In the genomic region with DNA sequence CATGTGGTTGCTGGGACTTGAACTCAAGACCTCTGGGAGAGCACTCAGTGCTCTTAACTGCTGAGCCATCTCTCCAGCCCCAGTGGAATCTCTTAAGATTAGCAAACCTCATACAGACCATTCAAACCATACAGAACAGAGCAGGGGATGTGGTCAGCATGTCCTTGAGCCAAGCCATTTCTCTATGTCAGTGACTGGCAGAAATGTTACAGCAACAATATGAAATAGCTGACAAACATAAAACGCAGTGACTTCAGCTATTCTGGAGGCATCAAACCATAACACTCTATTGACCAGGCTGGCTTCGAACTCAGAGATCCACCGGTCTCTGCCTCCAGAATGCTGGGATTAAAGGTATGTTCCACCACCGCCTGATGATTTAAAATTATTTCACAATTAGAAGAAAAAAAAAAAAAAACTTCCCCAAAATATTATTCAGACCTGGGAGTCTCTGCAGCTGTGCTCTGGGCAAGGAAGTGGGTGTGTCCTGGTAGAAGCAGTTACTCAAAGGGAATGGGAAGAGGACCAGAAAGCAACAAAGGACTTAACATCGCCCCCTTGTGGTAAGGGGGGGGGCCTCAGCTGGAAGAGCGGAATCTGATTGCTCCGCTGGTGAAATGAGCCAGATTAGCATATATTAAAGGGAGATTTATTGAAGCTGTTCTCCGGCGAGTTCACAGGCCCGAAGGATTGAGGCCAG, we compare ENCODE assay signal across 8 mouse cellular contexts. TPM values are rescaled to one million over a fixed set of nuclear protein-coding genes. Genes with fewer than 3 reads are reported as not detected.
A peak's percentile ranks its signal among the peaks of the same experiment; 100 is the strongest.
DNase-seq lines count a peak whose midpoint lies in the region; ATAC-seq and TF ChIP-seq lines count a peak whose summit lies in the region.

No protein-coding gene starts in this region.

- H3K79me2 ChIP-seq in liver, adult 2 months (ENCODE audit: control insufficient read depth, insufficient read depth, low read length) = no peaks in the 10 kb centered on the region

- H3K4me2 ChIP-seq in kidney, embryonic 14.5 days (replicated peaks; ENCODE audit: low read depth, low read length) = peak overlapping the region; percentile 13

- no peaks in the 10 kb centered on the region for H3K36me3 ChIP-seq in heart, embryonic 10.5 days
- H3K36me3 ChIP-seq in kidney, embryonic 14.5 days (ENCODE audit: control insufficient read depth, insufficient read depth, low read length) = no peaks in the 10 kb centered on the region
- H3K36me3 ChIP-seq in liver, adult 2 months (ENCODE audit: control insufficient read depth, insufficient read depth, low read length) = no peaks in the 10 kb centered on the region
- H3K36me3 ChIP-seq in splenic B cell, adult 2 months (ENCODE audit: control insufficient read depth, insufficient read depth, low read length, poor library complexity, severe bottlenecking) = no peaks in the 10 kb centered on the region

- peak overlapping the region; percentile 4; the same call in 1 of the 2 replicates for H3K4me3 ChIP-seq in bone marrow macrophage, adult 2 months (ENCODE audit: insufficient read depth, low read length)
- peak overlapping the region; percentile 45 for H3K4me3 ChIP-seq in heart, embryonic 10.5 days
- H3K4me3 ChIP-seq in kidney, embryonic 14.5 days (ENCODE audit: low read length) = no peak overlapping the region
- H3K4me3 ChIP-seq in liver, adult 2 months (ENCODE audit: insufficient read depth, low read depth, low read length) = no peak overlapping the region

- H3K9me3 ChIP-seq in heart, embryonic 10.5 days = no peaks in the 10 kb centered on the region
- no peaks in the 10 kb centered on the region for H3K9me3 ChIP-seq in kidney, embryonic 14.5 days (ENCODE audit: control insufficient read depth, low read length)

- ATAC-seq in erythroblast, adult 5-6 weeks (replicated peaks; ENCODE audit: low FRiP score, poor library complexity, severe bottlenecking) = peak; percentile 77
- peak; percentile 91 for ATAC-seq in kidney, embryonic 14.5 days (ENCODE audit: low FRiP score, low TSS enrichment)
- ATAC-seq in monocyte, adult 5-6 weeks (replicated peaks; ENCODE audit: insufficient number of reproducible peaks, low FRiP score, low TSS enrichment, poor library complexity, severe bottlenecking) = peak; percentile 96

- no peak for TF ChIP-seq POLR2A in bone marrow macrophage, adult 2 months (IDR thresholded peaks at IDR 0.05; ENCODE audit: borderline replicate concordance, low read depth, low read length)
- TF ChIP-seq POLR2A in liver, adult 2 months (IDR thresholded peaks at IDR 0.05; ENCODE audit: extremely low read depth, insufficient read depth, low read length) = no peak

- peaks cover 47% of the 10 kb centered on the region for H3K4me1 ChIP-seq in bone marrow macrophage, adult 2 months (ENCODE audit: control insufficient read depth, insufficient read depth, low read length)
- peaks cover 21% of the 10 kb centered on the region for H3K4me1 ChIP-seq in heart, embryonic 10.5 days
- peaks cover 8% of the 10 kb centered on the region; the same call in 1 of the 2 replicates for H3K4me1 ChIP-seq in kidney, embryonic 14.5 days (ENCODE audit: control insufficient read depth, insufficient read depth, low read length)
- no peaks in the 10 kb centered on the region for H3K4me1 ChIP-seq in liver, adult 2 months (ENCODE audit: control insufficient read depth, insufficient read depth, low read length)

- 25% methylated on average over 10 of the region's 10 CpGs for WGBS in heart, embryonic 10.5 days
- 27% methylated on average over 10 of the region's 10 CpGs for WGBS in kidney, embryonic 14.5 days
- WGBS in liver, adult 2 months = 38% methylated on average over 10 of the region's 10 CpGs

- H3K9ac ChIP-seq in kidney, embryonic 14.5 days (ENCODE audit: low read depth, low read length) = no peak overlapping the region
- H3K9ac ChIP-seq in liver, adult 2 months (ENCODE audit: low read depth, low read length) = no peak overlapping the region

- TF ChIP-seq CTCF in bone marrow macrophage, adult 2 months (IDR thresholded peaks at IDR 0.05; ENCODE audit: low read depth, low read length) = peak; percentile 66; the same call in 1 of the 2 replicates
- TF ChIP-seq CTCF in liver, adult 2 months (IDR thresholded peaks at IDR 0.05; ENCODE audit: low read depth, low read length) = peak; percentile 79

- peak; percentile 72 to 75 for DNase-seq in B cell, adult 2 months
- peak; percentile 88 for DNase-seq in heart, embryonic 10.5 days (ENCODE audit: low spot score)
- peak; percentile 62 for DNase-seq in liver, adult 2 months (ENCODE audit: extremely low read depth, low read depth, low spot score)
- DNase-seq in splenic B cell, adult 2 months (ENCODE audit: low read depth, low spot score) = peak; percentile 76

- H3K27ac ChIP-seq in bone marrow macrophage, adult 2 months (ENCODE audit: insufficient read depth, low read depth, low read length) = peak overlapping the region; percentile 59
- H3K27ac ChIP-seq in heart, embryonic 10.5 days = peak overlapping the region; percentile 73
- H3K27ac ChIP-seq in kidney, embryonic 14.5 days (ENCODE audit: low read depth, low read length) = no peak overlapping the region
- no peak overlapping the region for H3K27ac ChIP-seq in liver, adult 2 months (replicated peaks; ENCODE audit: insufficient read depth, low read depth, low read length)

- peaks cover 8% of the 10 kb centered on the region for H3K27me3 ChIP-seq in heart, embryonic 10.5 days (ENCODE audit: insufficient read depth, poor library complexity, severe bottlenecking)
- H3K27me3 ChIP-seq in kidney, embryonic 14.5 days (ENCODE audit: control insufficient read depth, insufficient read depth, low read length) = no peaks in the 10 kb centered on the region
- H3K27me3 ChIP-seq in liver, adult 2 months (ENCODE audit: control insufficient read depth, insufficient read depth, low read length) = no peaks in the 10 kb centered on the region
- H3K27me3 ChIP-seq in splenic B cell, adult 2 months (ENCODE audit: control insufficient read depth, insufficient read depth, low read length, poor library complexity, severe bottlenecking) = no peaks in the 10 kb centered on the region

RNA-seq across cellular contexts. Expression of gene Rab11fip5, which starts 5.9 kb away (rescaled TPM):
- polyA plus RNA-seq in bone marrow macrophage, adult 2 months (2012; ENCODE audit: insufficient read depth, insufficient read length, missing spikeins) = 145 and 160 TPM in 2 replicates
- total RNA-seq in erythroblast, adult 5-6 weeks (2015; ENCODE audit: low replicate concordance) = 0.19 and 0.21 TPM in 2 replicates
- total RNA-seq in erythroblast, adult 5-6 weeks (2017; ENCODE audit: low replicate concordance) = 0.51 and 2.6 TPM in 2 replicates
- polyA plus RNA-seq in heart, embryonic 10.5 days (2016; fragmentation: Nextera tagmentation; extraction: Ambion mirVana) = 9.0 and 23.0 TPM in 2 replicates
- 7.7 and 9.0 TPM in 2 replicates for polyA plus RNA-seq in kidney, embryonic 14.5 days (2014; fragmentation: Nextera tagmentation; extraction: Ambion mirVana)
- total RNA-seq in liver, adult 2 months (2014; rRNA removed) = 0.46 and 0.54 TPM in 2 replicates
- 0.55 and 1.4 TPM in 2 replicates for polyA plus RNA-seq in liver, adult 2 months (2012; rRNA removed)
- total RNA-seq in monocyte, adult 5-6 weeks (2017) = 1.6 to 3.0 TPM (median 1.6 TPM) in 3 replicates

RNA-seq across cellular contexts. Expression of gene Noto, which starts 43.3 kb away (rescaled TPM):
- polyA plus RNA-seq in bone marrow macrophage, adult 2 months (2012; ENCODE audit: insufficient read depth, insufficient read length, missing spikeins) = not detected in 2 replicates
- total RNA-seq in erythroblast, adult 5-6 weeks (2015; ENCODE audit: low replicate concordance) = not detected in 2 replicates
- total RNA-seq in erythroblast, adult 5-6 weeks (2017; ENCODE audit: low replicate concordance) = not detected in 2 replicates
- not detected in 2 replicates for polyA plus RNA-seq in heart, embryonic 10.5 days (2016; fragmentation: Nextera tagmentation; extraction: Ambion mirVana)
- polyA plus RNA-seq in kidney, embryonic 14.5 days (2014; fragmentation: Nextera tagmentation; extraction: Ambion mirVana) = not detected in 2 replicates
- total RNA-seq in liver, adult 2 months (2014; rRNA removed) = not detected in 2 replicates
- not detected in 2 replicates for polyA plus RNA-seq in liver, adult 2 months (2012; rRNA removed)
- total RNA-seq in monocyte, adult 5-6 weeks (2017) = not detected in 3 replicates

RNA-seq across cellular contexts. Expression of gene Sfxn5, which starts 47.1 kb away (rescaled TPM):
- 14.2 and 15.2 TPM in 2 replicates for polyA plus RNA-seq in bone marrow macrophage, adult 2 months (2012; ENCODE audit: insufficient read depth, insufficient read length, missing spikeins)
- total RNA-seq in erythroblast, adult 5-6 weeks (2015; ENCODE audit: low replicate concordance) = 0.19 and 0.63 TPM in 2 replicates
- 0.56 and 1.3 TPM in 2 replicates for total RNA-seq in erythroblast, adult 5-6 weeks (2017; ENCODE audit: low replicate concordance)
- 4.5 and 5.8 TPM in 2 replicates for polyA plus RNA-seq in heart, embryonic 10.5 days (2016; fragmentation: Nextera tagmentation; extraction: Ambion mirVana)
- 9.3 and 11.9 TPM in 2 replicates for polyA plus RNA-seq in kidney, embryonic 14.5 days (2014; fragmentation: Nextera tagmentation; extraction: Ambion mirVana)
- total RNA-seq in liver, adult 2 months (2014; rRNA removed) = 21.9 and 23.6 TPM in 2 replicates
- 23.4 and 31.8 TPM in 2 replicates for polyA plus RNA-seq in liver, adult 2 months (2012; rRNA removed)
- 3.7 to 7.3 TPM (median 4.6 TPM) in 3 replicates for total RNA-seq in monocyte, adult 5-6 weeks (2017)

RNA-seq across cellular contexts. Expression of gene Smyd5, which starts 51.4 kb away (rescaled TPM):
- polyA plus RNA-seq in bone marrow macrophage, adult 2 months (2012; ENCODE audit: insufficient read depth, insufficient read length, missing spikeins) = 7.4 and 9.1 TPM in 2 replicates
- 1.5 TPM in 2 replicates for total RNA-seq in erythroblast, adult 5-6 weeks (2015; ENCODE audit: low replicate concordance)
- total RNA-seq in erythroblast, adult 5-6 weeks (2017; ENCODE audit: low replicate concordance) = 4.0 and 14.1 TPM in 2 replicates
- 64.4 and 81.8 TPM in 2 replicates for polyA plus RNA-seq in heart, embryonic 10.5 days (2016; fragmentation: Nextera tagmentation; extraction: Ambion mirVana)
- 54.8 and 68.4 TPM in 2 replicates for polyA plus RNA-seq in kidney, embryonic 14.5 days (2014; fragmentation: Nextera tagmentation; extraction: Ambion mirVana)
- total RNA-seq in liver, adult 2 months (2014; rRNA removed) = 6.1 and 7.2 TPM in 2 replicates
- 11.3 and 16.2 TPM in 2 replicates for polyA plus RNA-seq in liver, adult 2 months (2012; rRNA removed)
- total RNA-seq in monocyte, adult 5-6 weeks (2017) = 19.5 to 21.8 TPM (median 20.2 TPM) in 3 replicates

Comparison
In these comparisons a context has a peak if more than half of its experiments do, and no peak if none do; other contexts are left out.
1. H3K27ac ChIP-seq: peak in bone marrow macrophage, adult 2 months (single experiment) and heart, embryonic 10.5 days (single experiment); none in kidney, embryonic 14.5 days (single experiment) and liver, adult 2 months (single experiment).
2. H3K4me3 ChIP-seq: peak in bone marrow macrophage, adult 2 months (single experiment) and heart, embryonic 10.5 days (single experiment); none in kidney, embryonic 14.5 days (single experiment) and liver, adult 2 months (single experiment).
3. Peak in every context shown above with its lines, with median percentiles within 50 percentile points of each other: DNase-seq and ATAC-seq.